Mouse (Mus musculus): ENCODE measurements at regions not wholly inside any gene's neighbourhood (a gene's known extent, or its start where the extent isn't known, plus 50 kb on each side); places are given as distances from the start of the nearest gene placed in this dataset.
"Not testable (repeated sequence)": the region's sequence is repeated elsewhere in the genome, so short reads cannot be mapped to it uniquely, and the experiment has no call there.

DNA sequence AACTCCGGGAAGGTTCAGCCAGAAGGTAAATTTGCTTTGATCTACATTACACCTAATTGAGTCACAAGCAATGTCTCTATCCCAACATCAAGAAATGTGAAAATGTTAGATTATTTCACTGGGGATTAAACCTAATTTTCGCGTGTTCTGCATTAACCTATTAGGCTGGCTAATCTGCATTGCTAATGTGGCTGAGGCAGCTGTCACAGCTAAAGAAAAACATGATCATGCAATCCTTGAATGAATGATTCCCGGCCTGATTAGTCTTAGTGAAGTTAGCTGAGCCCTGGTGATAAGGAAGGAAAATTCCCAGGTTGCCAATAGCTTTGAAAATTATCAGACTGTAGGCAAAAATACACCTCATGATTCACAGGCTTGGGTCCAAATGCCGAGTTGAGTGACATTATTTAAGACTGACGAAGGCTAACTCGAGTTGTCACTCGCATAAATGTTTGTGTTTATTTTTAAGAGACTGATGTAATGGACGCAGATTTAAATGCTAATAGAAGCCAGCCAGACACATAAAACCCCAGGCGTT lies 131.5 kb upstream of the Kiz start:
- no peak for DNase-seq (ENCODE audit: low read depth)

DNA sequence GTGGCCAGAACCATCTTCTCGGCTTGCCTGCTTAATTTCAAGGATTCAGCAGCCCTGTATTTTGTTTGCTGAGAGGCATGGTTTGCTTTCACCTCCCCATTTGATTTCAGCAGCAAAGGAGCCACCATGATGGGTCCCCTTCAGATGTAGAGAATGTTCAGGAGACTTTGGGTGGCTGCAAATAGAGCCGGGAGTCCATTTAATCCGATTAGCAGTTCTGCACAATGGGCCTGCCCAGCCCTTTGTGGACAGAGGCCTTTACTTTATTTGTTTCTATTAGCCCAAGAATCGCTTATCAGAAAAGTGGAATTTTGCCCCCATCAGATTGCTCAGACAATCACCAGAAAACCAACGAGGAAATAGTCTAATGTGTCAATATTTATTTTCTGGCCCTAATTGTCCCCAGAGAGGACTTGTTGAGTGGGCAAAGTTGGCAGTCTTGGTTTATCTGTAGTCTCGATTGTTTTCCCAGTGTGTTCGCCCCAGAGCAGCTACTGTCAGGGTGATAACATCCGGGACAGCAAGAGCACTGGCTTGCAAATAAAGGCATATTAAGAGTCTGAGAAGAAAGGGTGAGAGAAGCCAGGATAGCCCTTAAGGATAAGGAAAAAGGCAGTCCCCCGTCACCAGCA lies 130.6 kb upstream of the Kiz start:
- DNase-seq (ENCODE audit: low read depth): no peak

DNA sequence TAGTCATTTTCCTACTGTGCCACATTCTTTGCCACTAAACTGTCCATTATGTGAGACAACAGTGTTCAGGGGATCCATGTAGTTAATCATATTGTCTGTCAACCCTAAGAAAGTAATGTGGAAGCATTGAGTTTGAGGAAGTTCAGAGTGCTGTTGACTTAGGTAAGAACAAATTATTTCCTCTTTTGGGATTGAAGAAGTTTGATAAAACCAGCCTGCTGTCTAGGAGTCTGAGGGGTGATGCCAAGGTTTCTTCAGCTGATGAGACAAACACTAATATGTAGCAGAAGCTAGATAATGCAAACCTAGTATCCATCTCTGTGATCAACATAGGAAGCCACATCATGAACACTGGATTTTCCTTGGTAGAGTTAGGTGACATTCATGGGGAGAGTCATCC lies 127.0 kb upstream of the Kiz start:
- no peak for DNase-seq (ENCODE audit: low read depth)

GRCm38 (mm10) chr2:146731081-146731480 lies 124.6 kb upstream of the Kiz start:
- DNase-seq (ENCODE audit: low read depth): no peak

DNA sequence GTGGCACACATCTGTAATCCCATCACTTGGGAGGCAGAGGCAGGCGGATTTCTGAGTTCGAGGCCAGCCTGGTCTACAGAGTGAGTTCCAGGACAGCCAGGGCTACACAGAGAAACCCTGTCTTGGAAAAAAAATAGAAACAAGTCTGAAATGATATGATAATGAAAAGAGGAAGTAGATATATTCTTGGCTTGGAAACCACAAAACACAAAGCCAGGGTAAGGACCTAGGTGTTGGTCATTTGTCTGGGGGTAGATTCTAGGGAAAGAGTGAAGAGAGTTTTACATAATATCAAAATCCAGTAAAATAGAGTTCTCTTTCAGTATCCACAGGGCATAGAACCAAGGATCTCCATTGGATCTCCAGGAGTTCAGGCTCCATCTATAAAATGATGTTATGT lies 122.8 kb upstream of the Kiz start:
- not testable (repeated sequence) for DNase-seq (ENCODE audit: low read depth)

DNA sequence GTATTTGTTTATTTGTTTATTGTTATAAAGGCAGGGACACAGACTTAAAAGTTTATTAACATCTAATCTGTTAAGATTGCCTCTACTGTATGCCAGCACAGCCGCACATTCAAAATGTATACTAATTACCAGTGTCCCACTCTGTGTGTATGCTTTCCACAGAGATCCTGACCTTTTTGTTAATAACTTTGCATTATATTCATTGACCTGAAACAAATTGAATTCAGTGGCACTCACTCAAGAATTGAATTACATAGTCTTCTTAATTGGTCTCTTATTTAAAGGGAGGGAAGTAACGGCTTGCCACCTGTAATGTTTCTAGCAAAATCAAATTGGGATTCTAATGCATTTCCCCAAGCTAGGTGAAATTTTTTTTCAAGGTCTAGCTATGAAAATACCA lies 111.3 kb upstream of the Kiz start:
- no peak for DNase-seq (ENCODE audit: low read depth)

DNA sequence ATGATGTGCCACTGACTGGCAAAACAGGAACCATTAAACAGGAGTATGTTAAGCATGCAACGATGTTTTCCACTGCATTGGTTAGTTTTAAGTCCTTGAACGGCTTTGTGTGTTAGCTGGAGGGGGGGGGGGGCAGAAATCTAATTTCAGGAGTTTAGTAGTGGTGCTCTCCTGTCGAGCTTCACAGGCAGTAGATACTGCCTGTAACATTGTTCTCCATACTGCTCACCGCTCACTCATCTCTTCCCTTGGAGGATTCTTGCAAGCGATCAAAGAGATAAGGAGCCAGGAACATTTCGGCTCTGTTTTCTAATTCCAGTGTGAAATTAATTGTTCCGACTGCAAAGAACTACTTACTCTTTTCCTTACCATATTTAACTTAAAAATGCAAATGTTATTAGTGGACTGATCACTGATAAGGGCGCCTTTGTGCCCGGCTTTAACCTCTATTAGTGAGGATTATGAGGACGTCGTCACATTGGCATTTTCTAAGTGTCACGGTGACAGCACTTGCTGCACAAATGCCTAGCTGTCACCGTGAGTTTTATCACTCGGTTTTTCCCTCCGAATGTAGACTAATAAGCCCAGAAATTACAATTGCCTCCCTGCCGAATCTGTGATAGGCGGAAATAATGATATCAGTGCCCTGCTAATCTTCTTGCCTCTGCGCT lies 110.5 kb upstream of the Kiz start:
- no peak for DNase-seq (ENCODE audit: low read depth)

GRCm38 (mm10) chr2:146745683-146746047 lies 110.0 kb upstream of the Kiz start:
- no peak for DNase-seq (ENCODE audit: low read depth)

- no peak for DNase-seq (ENCODE audit: low read depth)
Observed at GRCm38 (mm10) chr2:146753988-146754387, 101.7 kb upstream of the Kiz start.

DNA sequence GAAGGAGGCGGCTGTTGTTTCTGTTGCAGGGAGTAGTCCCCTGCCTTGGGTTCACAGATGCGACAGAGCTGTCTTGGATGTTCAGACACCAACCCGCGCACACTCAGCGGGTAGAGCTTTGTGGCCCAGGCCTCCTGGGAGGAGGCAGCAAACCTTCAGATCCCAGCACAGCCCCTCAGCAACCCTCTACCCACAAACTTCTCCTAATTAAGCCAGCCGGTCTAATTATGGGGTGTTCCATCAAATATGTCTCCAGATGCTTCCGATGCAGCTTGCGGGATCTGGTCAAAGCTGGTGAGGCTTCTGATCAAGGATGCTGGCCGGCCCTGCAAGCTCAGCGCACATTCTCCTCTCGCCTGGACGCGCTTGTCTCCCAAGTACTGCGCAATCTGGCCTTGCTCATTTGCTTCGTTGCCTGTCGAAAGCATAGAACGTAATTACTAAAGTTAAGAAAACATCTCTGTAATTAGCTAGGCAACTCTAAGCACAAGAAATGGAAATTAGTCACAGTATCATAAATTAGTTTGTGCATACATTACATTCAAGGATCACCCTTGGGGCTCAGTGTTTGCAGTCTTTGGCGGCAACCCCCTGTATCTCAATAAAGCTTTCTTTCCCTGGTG lies 92.0 kb upstream of the Kiz start:
- DNase-seq (ENCODE audit: low read depth): no peak

DNA sequence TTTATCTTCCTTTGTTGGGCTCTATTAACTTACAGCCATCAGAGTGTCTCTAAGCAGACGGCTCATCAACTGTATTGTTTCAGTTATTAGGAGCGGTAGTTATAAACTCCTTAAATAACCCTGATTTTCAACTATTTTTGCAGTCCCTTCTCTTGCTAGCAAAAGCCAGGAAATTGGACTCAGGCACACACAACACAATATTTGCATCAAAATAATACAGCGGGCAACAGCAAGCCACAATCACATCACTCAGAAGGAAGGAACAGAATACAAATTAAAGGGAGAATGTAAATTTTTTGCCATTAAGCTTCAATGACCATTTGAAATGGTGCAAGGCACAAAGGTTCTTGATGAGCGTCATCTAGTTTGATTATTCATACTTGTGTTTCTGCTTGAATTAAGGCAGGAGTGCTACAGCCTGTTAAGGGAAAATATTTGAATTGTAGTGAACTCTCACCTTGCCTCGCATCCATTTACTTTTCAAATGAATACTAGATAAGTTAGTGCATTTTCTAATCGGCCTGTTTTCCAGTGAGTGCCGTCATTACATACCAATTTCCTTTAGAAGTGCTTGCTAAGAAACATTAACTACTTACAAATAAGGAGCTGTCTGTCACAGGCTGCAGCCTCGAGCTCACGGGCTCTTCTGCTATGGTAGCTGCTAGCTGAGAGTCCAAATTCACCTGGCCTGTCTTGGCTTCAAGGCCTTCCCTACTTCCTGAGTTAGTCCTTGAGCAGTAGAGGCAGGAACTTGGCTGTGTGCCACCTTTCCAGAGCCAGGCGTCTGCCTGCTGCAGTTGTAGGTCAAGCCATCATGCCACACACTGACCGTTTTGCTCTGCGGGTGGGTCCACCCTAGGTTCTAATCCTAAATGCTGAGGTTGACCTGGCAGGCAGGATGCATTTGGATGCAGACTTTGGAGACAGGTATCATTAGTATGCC lies 91.1 kb upstream of the Kiz start:
- no peak for DNase-seq (ENCODE audit: low read depth)

- no peak for DNase-seq (ENCODE audit: low read depth)
Observed at GRCm38 (mm10) chr2:146774876-146775275, 80.8 kb upstream of the Kiz start.

- no peak for DNase-seq (ENCODE audit: low read depth)
Observed at GRCm38 (mm10) chr2:146787132-146787810, 68.4 kb upstream of the Kiz start.

GRCm38 (mm10) chr2:146787811-146788455 lies 67.7 kb upstream of the Kiz start:
- DNase-seq (ENCODE audit: low read depth): no peak

GRCm38 (mm10) chr2:146792844-146793420 lies 62.7 kb upstream of the Kiz start:
- no peak for DNase-seq (ENCODE audit: low read depth)

GRCm38 (mm10) chr2:146802973-146803372 lies 52.7 kb upstream of the Kiz start:
- DNase-seq (ENCODE audit: low read depth): no peak

All from fibroblast of lung, adult 2 months (primary cell).